Mouse (Mus musculus): ENCODE measurements around the gene Zeb2.

Gene Zeb2

GRCm38 (mm10) chr2:45094371-45094967 lies 22.7 kb downstream of the Zeb2 start:
- DNase-seq = no peak

GRCm38 (mm10) chr2:45093479-45093878 lies 23.7 kb downstream of the Zeb2 start:
- no peak for DNase-seq

- DNase-seq = no peak
Measured at GRCm38 (mm10) chr2:45092654-45093053, 24.5 kb downstream of the Zeb2 start.

- no peak for DNase-seq
Measured at GRCm38 (mm10) chr2:45090529-45091297, 26.5 kb downstream of the Zeb2 start.

GRCm38 (mm10) chr2:45089251-45089530 lies 28.0 kb downstream of the Zeb2 start:
- DNase-seq = no peak

- no peak for DNase-seq
Measured at GRCm38 (mm10) chr2:45088435-45089250, 28.6 kb downstream of the Zeb2 start.

GRCm38 (mm10) chr2:45087208-45087607 lies 30.0 kb downstream of the Zeb2 start:
- no peak for DNase-seq

GRCm38 (mm10) chr2:45085653-45086052 lies 31.5 kb downstream of the Zeb2 start:
- no peak for DNase-seq

- DNase-seq = no peak
Measured at GRCm38 (mm10) chr2:45083042-45083441, 34.2 kb downstream of the Zeb2 start.

GRCm38 (mm10) chr2:45081559-45081958 lies 35.6 kb downstream of the Zeb2 start:
- DNase-seq = no peak

- DNase-seq = no peak
Measured at GRCm38 (mm10) chr2:45077938-45078487, 39.2 kb downstream of the Zeb2 start.

GRCm38 (mm10) chr2:45077383-45077782 lies 39.8 kb downstream of the Zeb2 start:
- no peak for DNase-seq

GRCm38 (mm10) chr2:45073025-45073424 lies 44.2 kb downstream of the Zeb2 start:
- DNase-seq = no peak

- no peak for DNase-seq
Measured at GRCm38 (mm10) chr2:45071296-45071695, 45.9 kb downstream of the Zeb2 start.

GRCm38 (mm10) chr2:45070612-45071276 lies 46.5 kb downstream of the Zeb2 start:
- no peak for DNase-seq

- DNase-seq = peak; percentile 14
Measured at GRCm38 (mm10) chr2:45068792-45069550, 48.2 kb downstream of the Zeb2 start.

GRCm38 (mm10) chr2:45067116-45067515 lies 50.1 kb downstream of the Zeb2 start:
- no peak for DNase-seq

- no peak for DNase-seq
Measured at GRCm38 (mm10) chr2:45063300-45063890, 53.8 kb downstream of the Zeb2 start.

GRCm38 (mm10) chr2:45062136-45062535 lies 55.1 kb downstream of the Zeb2 start:
- DNase-seq = no peak

- DNase-seq = no peak
Measured at GRCm38 (mm10) chr2:45060768-45061167, 56.4 kb downstream of the Zeb2 start.

GRCm38 (mm10) chr2:45060202-45060601 lies 57.0 kb downstream of the Zeb2 start:
- DNase-seq = no peak

GRCm38 (mm10) chr2:45059599-45059998 lies 57.6 kb downstream of the Zeb2 start:
- DNase-seq = no peak
